Mouse (Mus musculus) kidney, adult 2 months (tissue): ENCODE data around the gene Ksr2.

Experiments
- CTCF ChIP-seq: fragments of 200-500 bp; conservative IDR thresholded peaks from 2 replicates; pipeline ENCODE4 v1.5.1; 2011; ENCODE audit warnings: low read depth, mild to moderate bottlenecking, control low read depth, low read length, moderate library complexity, mixed read lengths; ENCODE audit not compliant: insufficient read depth, insufficient read length
- POLR2A ChIP-seq: fragments of 200-500 bp; IDR thresholded peaks from one replicate; pipeline ENCODE4 v1.6.1; 2011; ENCODE audit warnings: low read depth, low read length, control low read depth

- TF ChIP-seq CTCF (no peak), POLR2A (no peak)
These were observed 10.2 kb upstream of the Ksr2 start for GRCm38 (mm10) chr5:117403609-117404008.
